Mouse (Mus musculus) MEL (cell line): ENCODE measurements around the gene Castor1. TPM values are rescaled to one million over a fixed set of nuclear protein-coding genes. Genes with fewer than 3 reads are reported as not detected.

Experiments used
- DNase-seq: peaks from one replicate; pipeline ENCODE4 v3.0.0; 2011; ENCODE audit warnings: low read depth, low spot score
- H3K27ac ChIP-seq: 2 replicates; pipeline ENCODE4 v1.5.1; 2012; ENCODE audit warnings: low read depth, mild to moderate bottlenecking, control low read depth, low read length, moderate library complexity; ENCODE audit not compliant: control insufficient read depth
- H3K27me3 ChIP-seq, 2 experiments: fragments of 150-350 bp in 1 of 2; sonication (generic) in 1 of 2; 2 replicates each; pipeline ENCODE4 v1.6.1; 2012; ENCODE audit warnings: low read length in 2 of 2, mild to moderate bottlenecking in 2 of 2, improper control_type of control experiment in 1 of 2, moderate library complexity in 1 of 2; ENCODE audit not compliant: insufficient read depth in 2 of 2, control insufficient read depth in 1 of 2
- H3K36me3 ChIP-seq, 2 experiments: 2 replicates each; pipeline ENCODE4 v1.6.1; 2012 to 2014; ENCODE audit warnings: low read length in 2 of 2, improper control_type of control experiment in 1 of 2, inconsistent platforms in 1 of 2, mild to moderate bottlenecking in 1 of 2; ENCODE audit not compliant: insufficient read depth in 2 of 2, control insufficient read depth in 1 of 2
- H3K4me1 ChIP-seq, 2 experiments: fragments of 150-350 bp in 1 of 2; sonication (generic) in 1 of 2; 2 replicates each; pipeline ENCODE4 v1.6.1; 2012; ENCODE audit warnings: low read length in 2 of 2, improper control_type of control experiment in 1 of 2, mild to moderate bottlenecking in 1 of 2; ENCODE audit not compliant: insufficient read depth in 2 of 2, control insufficient read depth in 1 of 2
- H3K4me3 ChIP-seq, 2 experiments: fragments of 150-350 bp in 1 of 2; sonication (generic) in 1 of 2; 2 replicates each; pipeline ENCODE4 v1.5.1; 2012; ENCODE audit warnings: low read depth in 2 of 2, low read length in 2 of 2, mild to moderate bottlenecking in 2 of 2, moderate library complexity in 2 of 2, control low read depth in 1 of 2, improper control_type of control experiment in 1 of 2; ENCODE audit not compliant: control insufficient read depth in 1 of 2, insufficient read depth in 1 of 2
- H3K79me2 ChIP-seq: 2 replicates; pipeline ENCODE4 v1.6.1; 2012; ENCODE audit warnings: mild to moderate bottlenecking, low read length, moderate library complexity; ENCODE audit not compliant: control insufficient read depth, poor library complexity, insufficient read depth
- H3K9ac ChIP-seq: 2 replicates; pipeline ENCODE4 v1.6.1; 2012; ENCODE audit warnings: low read depth, mild to moderate bottlenecking, control low read depth, low read length, moderate library complexity; ENCODE audit not compliant: control insufficient read depth, poor library complexity, severe bottlenecking
- H3K9me3 ChIP-seq: fragments of 150-350 bp; sonication (generic); replicated peaks from 2 replicates; pipeline ENCODE4 v1.6.1; 2012; ENCODE audit warnings: mild to moderate bottlenecking, low read length, improper control_type of control experiment, moderate library complexity; ENCODE audit not compliant: insufficient read depth
- CTCF ChIP-seq, 3 experiments: IDR thresholded peaks in 2 of 3; conservative IDR thresholded peaks in 1 of 3; 2 replicates each; pipeline ENCODE4 v1.5.1; 2011 to 2012; ENCODE audit warnings: low read length in 3 of 3, low read depth in 2 of 3, mild to moderate bottlenecking in 2 of 3, improper control_type of control experiment in 1 of 3, inconsistent platforms in 1 of 3, mixed read lengths in 1 of 3, moderate library complexity in 1 of 3; ENCODE audit not compliant: control insufficient read depth in 1 of 3, insufficient read depth in 1 of 3, poor library complexity in 1 of 3, severe bottlenecking in 1 of 3
- EP300 ChIP-seq, 2 experiments: IDR thresholded peaks; 2 replicates each; pipeline ENCODE4 v1.6.1; 2011; ENCODE audit warnings: improper control_type of control experiment in 2 of 2, low read length in 2 of 2, low read depth in 1 of 2, mild to moderate bottlenecking in 1 of 2
- HCFC1 ChIP-seq: IDR thresholded peaks from 2 replicates; pipeline ENCODE4 v1.6.1; 2012; ENCODE audit warnings: low read depth, mild to moderate bottlenecking, inconsistent platforms, low read length, improper control_type of control experiment, moderate library complexity
- polyA plus RNA-seq, 2 experiments: library from polyadenylated mRNA; stranded (reverse) in 1 of 2; unstranded in 1 of 2; fragments of >175 nt in 1 of 2; fragments of >200 nt in 1 of 2; gene quantifications; 2 replicates each; pipeline versions ENCODE4 v1.2.1 to v1.2.4; 2012; ENCODE audit warnings: low replicate concordance in 2 of 2, low read depth in 1 of 2; ENCODE audit not compliant: insufficient read length in 2 of 2, insufficient read depth in 1 of 2, missing spikeins in 1 of 2
- total RNA-seq: library from RNA; depleted of rRNA; stranded (reverse); fragments of 300-350 nt; gene quantifications from 2 replicates; pipeline ENCODE4 v1.2.3, GENCODE M21; 2012; rRNA removed

The Castor1 gene
- total and polyA plus RNA-seq, 3 experiments = 6.6 to 11.8 TPM; not detected in 1

GRCm38 (mm10) chr11:4270744-4271459, 52.9 kb downstream of the Castor1 start:
- H3K4me1 ChIP-seq = no peaks in the 10 kb centered on the region
- TF ChIP-seq CTCF (IDR thresholded peaks at IDR 0.05 in 2 of 3, conservative IDR thresholded peaks at IDR 0.05 in 1 of 3; ENCODE audit: control insufficient read depth in 1 of 3, insufficient read depth in 1 of 3, low read depth in 2 of 3, low read length in 3 of 3, poor library complexity in 1 of 3, severe bottlenecking in 1 of 3) = peak; percentile 40 to 56 (median 50)
- TF ChIP-seq EP300 (IDR thresholded peaks at IDR 0.05; ENCODE audit: low read depth in 1 of 2, low read length in 2 of 2) = no peak
- H3K27ac ChIP-seq = no peak overlapping the region
- peak; percentile 62 for DNase-seq
- H3K9ac ChIP-seq = no peak overlapping the region
- H3K4me3 ChIP-seq = no peak overlapping the region
- no peaks in the 10 kb centered on the region for H3K36me3 ChIP-seq
- no peaks in the 10 kb centered on the region for H3K79me2 ChIP-seq
- H3K9me3 ChIP-seq = no peaks in the 10 kb centered on the region
- H3K27me3 ChIP-seq = peaks cover 4% of the 10 kb centered on the region in 2 experiments; a peak in 3 of 4 replicates

DNA sequence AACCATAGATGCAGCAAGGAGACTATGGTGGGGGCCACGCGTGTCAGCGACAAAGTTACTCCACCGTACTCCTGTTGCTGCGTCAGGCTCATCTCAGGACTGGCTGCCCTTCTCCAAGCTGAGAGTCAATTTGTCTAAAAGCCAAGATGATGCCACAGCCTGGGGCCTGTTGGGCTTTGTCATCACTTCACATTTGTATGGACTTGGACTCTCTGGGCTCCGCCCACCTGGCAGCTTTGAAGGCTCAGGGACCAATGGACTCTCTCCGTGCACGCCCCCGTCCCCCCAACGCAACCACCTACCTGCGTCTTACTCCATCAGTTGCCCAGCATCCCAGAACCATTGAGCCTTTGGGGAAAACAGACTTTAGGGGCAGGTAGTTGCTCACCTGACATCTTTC, 53.5 kb downstream of the Castor1 start:
- H3K79me2 ChIP-seq = no peaks in the 10 kb centered on the region
- H3K4me1 ChIP-seq = no peaks in the 10 kb centered on the region
- DNase-seq = no peak
- TF ChIP-seq HCFC1 = no peak
- no peaks in the 10 kb centered on the region for H3K36me3 ChIP-seq
- no peak overlapping the region for H3K4me3 ChIP-seq
- no peak overlapping the region for H3K9ac ChIP-seq
- H3K9me3 ChIP-seq = no peaks in the 10 kb centered on the region
- H3K27ac ChIP-seq = no peak overlapping the region
- peaks cover 4% of the 10 kb centered on the region in 2 experiments; a peak in 3 of 4 replicates for H3K27me3 ChIP-seq

Other genes starting within 250 kb of the Castor1 start
- 0.31 and 0.39 TPM in 2 replicates for gene 4930556J24Rik, start 241.4 kb upstream of the Castor1 start, total RNA-seq
- gene 4930556J24Rik, start 241.4 kb upstream of the Castor1 start, polyA plus RNA-seq = under 1 TPM in 1 of 2 experiments, not detected in 1; 0.47 TPM
- gene Gal3st1, start 234.6 kb upstream of the Castor1 start, total RNA-seq = 0.12 and 0.20 TPM in 2 replicates
- under 1 TPM in 1 of 2 experiments, not detected in 1; 0.07 TPM for gene Gal3st1, start 234.6 kb upstream of the Castor1 start, polyA plus RNA-seq
- gene Sec14l4, start 186.8 kb upstream of the Castor1 start, total RNA-seq = not detected in 2 replicates
- gene Sec14l4, start 186.8 kb upstream of the Castor1 start, polyA plus RNA-seq = not detected
- gene Sec14l3, start 153.4 kb upstream of the Castor1 start, total RNA-seq = not detected in 2 replicates
- gene Sec14l3, start 153.4 kb upstream of the Castor1 start, polyA plus RNA-seq = not detected
- gene Mtfp1, start 122.8 kb upstream of the Castor1 start, total RNA-seq = 71.4 and 84.8 TPM in 2 replicates
- gene Mtfp1, start 122.8 kb upstream of the Castor1 start, polyA plus RNA-seq = 10 to 100 TPM in 1 of 2 experiments, not detected in 1; 70.5 TPM
- 22.6 and 40.1 TPM in 2 replicates for gene Sec14l2, start 94.8 kb upstream of the Castor1 start, total RNA-seq
- 10 to 100 TPM in 1 of 2 experiments, not detected in 1; 15.5 TPM for gene Sec14l2, start 94.8 kb upstream of the Castor1 start, polyA plus RNA-seq
- 10.1 and 11.3 TPM in 2 replicates for gene Rnf215, start 83.0 kb upstream of the Castor1 start, total RNA-seq
- gene Rnf215, start 83.0 kb upstream of the Castor1 start, polyA plus RNA-seq = 10 to 100 TPM in 1 of 2 experiments, not detected in 1; 13.2 TPM
- 1.8 and 2.0 TPM in 2 replicates for gene Ccdc157, start 57.9 kb upstream of the Castor1 start, total RNA-seq
- 1 to 10 TPM in 1 of 2 experiments, not detected in 1; 2.9 TPM for gene Ccdc157, start 57.9 kb upstream of the Castor1 start, polyA plus RNA-seq
- 64.9 and 77.0 TPM in 2 replicates for gene Sf3a1, start 57.9 kb upstream of the Castor1 start, total RNA-seq
- 100 to 1,000 TPM in 1 of 2 experiments, 10 to 100 TPM in 1; 32.1 to 101 TPM for gene Sf3a1, start 57.9 kb upstream of the Castor1 start, polyA plus RNA-seq
- 26.3 and 27.4 TPM in 2 replicates for gene Tbc1d10a, start 31.4 kb upstream of the Castor1 start, total RNA-seq
- gene Tbc1d10a, start 31.4 kb upstream of the Castor1 start, polyA plus RNA-seq = 10 to 100 TPM in 1 of 2 experiments, not detected in 1; 23.0 TPM
- gene Osm, start 18.2 kb downstream of the Castor1 start, total RNA-seq = 11.2 and 15.4 TPM in 2 replicates
- 10 to 100 TPM in 1 of 2 experiments, not detected in 1; 10.6 TPM for gene Osm, start 18.2 kb downstream of the Castor1 start, polyA plus RNA-seq
- gene Lif, start 39.3 kb downstream of the Castor1 start, total RNA-seq = 0.10 and 0.27 TPM in 2 replicates
- gene Lif, start 39.3 kb downstream of the Castor1 start, polyA plus RNA-seq = under 1 TPM in 1 of 2 experiments, not detected in 1; 0.31 TPM
- gene Hormad2, start 222.9 kb downstream of the Castor1 start, total RNA-seq = 17.0 and 18.6 TPM in 2 replicates
- gene Hormad2, start 222.9 kb downstream of the Castor1 start, polyA plus RNA-seq = 10 to 100 TPM in 1 of 2 experiments, not detected in 1; 16.0 TPM